Mouse (Mus musculus): ENCODE measurements around the gene Slc25a43.

Gene Slc25a43

DNA sequence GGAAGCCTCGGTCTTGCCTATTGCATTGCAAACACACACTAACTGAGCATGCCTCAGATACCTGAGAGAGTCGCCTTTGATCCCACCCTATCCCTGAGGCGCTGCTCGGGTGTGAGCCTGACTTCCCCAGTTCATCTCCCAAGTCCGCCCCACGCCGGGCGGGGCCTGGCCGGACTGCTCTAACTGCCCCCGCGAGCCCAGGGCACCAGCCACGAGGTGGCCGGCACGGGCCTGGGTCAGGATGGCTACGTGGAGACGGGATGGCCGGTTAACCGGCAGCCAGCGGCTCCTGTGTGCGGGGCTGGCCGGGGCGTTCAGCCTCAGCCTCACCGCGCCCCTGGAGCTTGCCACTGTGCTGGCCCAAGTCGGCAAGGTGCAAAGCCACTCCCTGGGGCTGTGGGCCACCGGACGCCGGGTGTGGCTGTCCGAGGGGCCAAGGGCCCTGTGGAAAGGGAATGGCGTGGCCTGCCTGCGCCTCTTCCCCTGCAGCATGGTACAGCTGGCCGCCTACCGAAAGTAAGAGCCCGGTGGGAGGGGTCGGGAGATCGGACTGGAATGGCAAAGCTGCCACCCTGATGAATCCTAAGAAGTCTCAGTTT is at the start of gene Slc25a43:
Gene Slc25a43, plus strand, starts transcription at position 157 of the 599 bp plus-strand sequence.
- DNase-seq, result peak; percentile 15 to 24

DNA sequence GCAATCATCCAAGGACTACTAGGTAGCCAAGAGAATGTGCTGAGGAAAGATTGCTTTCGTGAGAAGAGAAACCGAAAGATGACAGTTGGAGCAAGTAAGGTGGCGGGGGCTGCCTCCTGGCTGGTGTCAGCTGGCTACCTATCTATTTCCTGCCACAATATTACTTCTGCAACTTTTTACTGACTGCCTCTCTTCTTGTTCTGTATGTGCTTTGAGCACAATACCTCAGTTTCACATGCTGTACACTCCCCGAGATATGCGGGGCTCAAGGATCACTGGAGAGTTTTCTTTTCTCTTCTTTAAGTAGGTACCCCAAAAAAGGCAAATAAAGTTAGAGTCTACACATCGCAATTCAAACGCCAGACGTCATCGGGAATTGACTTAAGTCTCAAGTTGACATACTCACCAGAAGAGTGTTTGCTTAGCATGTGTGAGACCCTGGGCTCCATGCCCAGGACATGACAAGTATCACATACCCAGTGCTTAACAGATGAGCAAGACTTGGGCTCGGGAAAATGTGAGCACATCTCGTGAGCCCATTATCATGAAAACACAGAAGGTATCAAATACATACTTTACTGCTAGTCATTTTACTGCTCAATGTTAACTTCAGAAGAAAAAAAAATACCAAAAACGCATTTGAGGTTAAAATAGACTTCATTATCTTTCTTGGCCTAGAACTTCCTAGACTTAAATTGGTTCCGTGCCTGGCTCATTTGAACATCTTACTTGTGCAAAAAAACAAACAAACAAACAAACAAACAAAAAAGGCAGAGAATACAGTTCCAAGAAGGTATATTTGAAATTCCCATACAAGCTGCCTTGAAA is 3.1 kb upstream of the Slc25a43 start:
- DNase-seq, result no peak

DNA sequence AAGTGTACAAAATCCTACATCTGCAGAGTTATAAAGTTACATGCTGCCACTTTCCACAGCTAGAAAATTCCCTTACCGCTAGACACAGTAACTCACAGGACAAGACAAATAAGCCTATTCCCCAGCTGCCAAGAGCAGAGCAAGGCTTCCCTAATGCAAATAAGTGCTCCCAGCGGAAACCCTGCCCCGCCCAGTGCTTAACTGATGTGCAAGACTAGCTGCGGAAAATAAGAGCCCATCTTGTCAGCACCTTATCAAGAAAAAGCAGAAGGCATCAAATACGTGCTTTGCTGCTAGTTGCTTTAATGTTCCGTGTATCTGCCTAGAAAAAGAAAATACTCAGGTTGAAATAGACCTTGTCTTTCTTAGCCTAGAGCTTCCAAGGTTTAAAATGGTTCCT is 2.2 kb upstream of the Slc25a43 start:
- DNase-seq, result no peak

DNA sequence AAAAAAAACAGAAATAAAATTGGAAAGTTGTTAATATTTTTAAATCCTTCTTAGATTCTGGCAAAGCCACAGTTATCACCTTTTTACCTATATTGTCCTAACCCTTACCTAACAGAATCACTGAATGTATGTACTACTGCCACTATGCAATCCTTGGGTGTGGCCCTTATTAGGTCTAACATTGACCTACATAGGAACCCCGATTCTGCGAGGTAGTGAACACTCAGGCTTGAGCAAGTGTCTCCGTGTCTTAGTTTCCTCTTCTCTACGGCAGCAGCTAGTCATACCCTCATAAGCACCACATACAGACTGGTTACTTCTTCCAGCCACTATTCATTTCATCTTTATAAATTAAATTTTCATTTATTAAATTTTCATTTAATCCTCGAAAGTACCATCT is 715 bp upstream of the Slc25a43 start:
- no peak for DNase-seq

DNA sequence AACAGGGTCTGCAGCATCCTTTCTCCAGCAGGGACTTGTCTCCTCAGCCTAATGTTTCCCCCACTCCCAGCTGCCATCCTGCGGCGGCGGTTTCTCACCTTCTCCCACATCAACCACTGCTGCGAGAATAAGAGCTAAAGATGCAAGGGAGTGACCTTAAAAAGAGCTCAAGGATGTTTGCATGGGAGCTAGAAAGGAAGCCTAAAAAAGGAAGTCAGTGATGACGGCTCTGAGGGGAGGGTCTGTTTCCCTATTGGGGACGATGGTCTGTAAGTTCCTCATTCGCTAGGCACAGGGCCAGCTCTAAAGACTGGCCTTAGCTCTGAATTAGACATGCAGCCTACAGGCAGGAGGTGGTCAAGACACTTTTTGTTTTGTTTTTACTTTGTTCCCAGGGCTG is 1.3 kb downstream of the Slc25a43 start:
- DNase-seq, result no peak

DNA sequence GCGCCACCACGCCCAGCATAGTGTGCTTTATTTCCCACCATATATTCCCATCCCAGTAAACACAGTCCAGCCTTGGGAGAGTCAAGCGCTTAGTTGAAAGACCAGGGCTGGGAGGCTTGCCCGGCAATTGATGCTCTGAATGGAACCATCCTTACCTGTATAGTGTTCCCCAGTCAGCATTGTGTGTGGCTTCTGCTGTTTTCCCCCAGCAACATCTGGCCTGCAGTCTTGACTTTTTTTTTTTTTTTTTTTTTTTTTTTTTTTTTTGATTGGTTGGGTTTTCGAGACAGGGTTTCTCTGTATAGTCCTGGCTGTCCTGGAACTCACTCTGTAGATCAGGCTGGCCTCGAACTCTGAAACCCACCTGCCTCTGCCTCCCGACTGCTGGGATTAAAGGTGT is 1.9 kb downstream of the Slc25a43 start:
- DNase-seq, result no peak

DNA sequence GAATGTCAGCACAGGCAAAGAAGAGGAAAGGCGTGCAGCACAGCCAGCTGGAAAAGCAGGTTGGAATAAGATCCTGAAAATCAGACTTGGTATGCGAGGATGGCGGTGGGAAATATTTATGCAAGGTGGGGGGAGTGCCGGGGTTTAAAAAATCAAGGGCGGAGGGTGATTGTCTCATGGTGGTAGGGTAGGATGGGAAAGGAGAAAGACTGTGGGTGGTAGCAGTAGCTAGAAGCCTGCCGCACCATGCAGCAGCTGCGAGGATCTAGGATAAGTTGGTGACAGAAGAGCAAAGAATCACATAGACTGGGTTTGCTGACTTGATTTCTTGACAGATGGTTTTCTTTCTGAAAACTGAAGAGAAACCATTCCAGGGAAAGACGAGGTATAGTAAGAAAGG is 3.3 kb downstream of the Slc25a43 start:
- no peak for DNase-seq

DNA sequence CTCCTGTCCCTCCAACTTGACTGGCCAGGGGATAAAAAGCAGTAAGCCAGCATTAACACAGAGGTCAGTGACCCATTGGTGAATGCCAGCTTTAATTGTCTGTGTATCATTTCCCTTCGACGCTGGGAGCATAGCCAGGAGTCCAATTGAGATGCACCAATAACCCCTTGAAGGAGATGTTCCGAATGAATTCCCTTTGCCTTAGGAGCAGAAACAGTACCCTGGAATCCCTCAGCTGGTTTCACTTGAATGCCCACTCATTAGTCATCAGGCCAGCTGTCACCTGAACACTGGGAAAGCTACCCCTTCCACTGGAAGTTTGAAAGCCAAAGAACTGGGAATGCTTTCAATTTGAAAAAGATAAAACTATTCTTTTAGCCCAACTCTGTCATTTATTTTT is 5.1 kb downstream of the Slc25a43 start:
- no peak for DNase-seq

DNA sequence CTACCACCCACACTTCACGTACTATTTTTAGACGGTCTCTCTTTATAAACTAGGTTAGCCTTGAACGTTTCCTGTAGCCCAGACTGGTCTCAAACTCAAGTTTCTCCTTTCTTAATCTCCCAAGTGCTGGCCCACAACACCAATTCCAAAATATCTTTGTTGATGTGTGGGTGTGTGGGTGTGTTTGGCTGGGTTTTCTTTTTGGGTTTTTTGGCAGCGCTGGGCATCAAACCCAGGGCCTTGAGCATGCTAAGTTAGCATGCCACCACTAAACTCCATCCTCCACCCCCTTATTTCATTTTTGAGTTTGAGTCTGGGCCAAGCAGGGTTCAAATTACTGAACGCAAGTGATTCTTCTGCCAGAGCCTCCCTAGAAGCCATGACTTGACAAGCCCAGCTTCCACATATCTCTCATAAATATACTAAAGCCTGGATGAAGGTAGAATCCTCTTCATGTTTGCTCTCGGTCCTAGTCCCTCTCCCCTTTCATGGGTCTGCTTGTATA is 5.9 kb downstream of the Slc25a43 start:
- DNase-seq, result no peak

DNA sequence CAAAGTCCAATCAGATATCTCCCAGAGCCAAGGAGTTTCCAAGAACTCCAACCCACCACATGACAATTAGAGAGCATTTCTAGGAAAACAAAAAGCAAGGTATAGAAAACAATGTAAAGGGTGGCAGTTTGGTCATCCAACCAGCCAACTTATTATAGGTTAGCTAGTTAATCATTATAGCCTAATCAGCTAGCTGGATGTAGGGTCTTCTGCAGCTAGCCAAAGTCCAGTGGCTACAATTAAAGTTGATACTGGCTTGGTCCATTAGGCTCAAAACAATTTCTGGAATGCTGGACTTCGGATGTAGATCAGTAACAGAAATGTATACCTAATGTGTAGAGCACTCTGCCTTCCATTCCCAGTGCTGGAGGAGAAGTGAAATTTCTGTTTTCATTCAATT is 7.1 kb downstream of the Slc25a43 start:
- no peak for DNase-seq

DNA sequence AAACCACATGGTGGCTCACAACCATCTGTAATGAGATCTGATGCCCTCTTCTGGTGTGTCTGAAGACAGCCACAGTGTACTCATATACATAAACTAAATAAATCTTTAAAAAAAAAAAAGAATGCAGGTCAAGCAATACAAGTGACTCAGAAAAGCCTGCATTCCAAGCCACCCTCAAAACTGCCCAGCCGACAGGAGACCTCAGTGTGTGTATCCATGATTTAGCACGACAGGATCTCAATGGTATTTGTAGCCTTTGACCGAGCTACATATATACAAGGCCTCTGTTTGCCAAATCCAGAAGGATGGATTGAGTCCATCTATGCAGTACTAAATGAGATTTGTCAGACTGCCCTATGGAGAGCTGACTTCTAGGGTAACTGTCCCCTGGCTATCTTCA is 9.1 kb downstream of the Slc25a43 start:
- DNase-seq, result no peak

DNA sequence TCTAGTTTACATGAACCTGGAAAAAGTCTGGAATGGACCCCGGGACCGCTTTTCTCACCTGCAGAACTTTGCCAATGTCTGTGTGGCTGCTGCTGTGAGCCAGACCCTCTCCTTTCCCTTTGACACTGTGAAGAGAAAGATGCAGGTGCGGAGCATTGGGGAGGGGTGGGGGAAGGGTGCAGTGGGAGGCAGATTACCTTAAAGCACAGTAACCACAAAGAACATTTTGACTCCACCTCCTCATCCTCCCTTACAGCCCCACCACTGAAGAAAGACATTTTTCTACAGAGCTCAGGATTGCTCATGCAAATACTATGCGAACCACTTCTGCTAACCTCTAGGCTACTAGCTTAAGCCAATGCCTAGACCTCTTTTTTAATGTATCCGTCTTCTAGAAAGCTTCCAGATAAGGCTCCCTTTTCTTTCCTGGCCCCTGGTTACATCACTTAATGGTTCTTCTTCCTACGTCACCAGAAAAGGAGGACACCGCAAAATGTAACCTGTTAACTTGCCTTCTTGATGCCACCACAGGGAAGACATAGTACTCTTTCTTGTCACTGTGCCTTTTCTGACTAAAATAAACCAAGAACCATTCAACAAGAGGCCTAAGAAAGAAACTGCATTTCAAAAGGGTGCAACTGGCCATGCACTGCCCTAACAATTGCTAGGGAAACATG is 14.5 kb downstream of the Slc25a43 start:
- no peak for DNase-seq

DNA sequence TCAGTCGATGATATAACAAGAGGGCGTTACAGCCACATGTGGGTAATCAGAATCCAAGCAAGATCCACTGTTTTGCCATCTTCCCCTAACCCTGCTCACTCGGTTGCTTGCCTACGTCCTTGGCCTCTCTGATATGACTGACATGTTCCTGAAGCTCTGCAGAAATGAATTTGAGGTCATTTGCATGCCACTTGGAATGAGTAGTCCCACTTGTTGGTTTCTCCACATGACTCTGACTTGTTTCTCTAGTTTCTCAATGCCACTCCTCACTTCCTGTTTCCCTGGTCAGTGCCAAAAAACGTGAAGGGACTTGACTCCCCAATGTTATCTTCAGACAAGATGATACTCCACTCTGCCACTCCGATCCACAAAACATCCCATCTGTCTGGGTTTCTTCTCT is 15.1 kb downstream of the Slc25a43 start:
- no peak for DNase-seq

DNA sequence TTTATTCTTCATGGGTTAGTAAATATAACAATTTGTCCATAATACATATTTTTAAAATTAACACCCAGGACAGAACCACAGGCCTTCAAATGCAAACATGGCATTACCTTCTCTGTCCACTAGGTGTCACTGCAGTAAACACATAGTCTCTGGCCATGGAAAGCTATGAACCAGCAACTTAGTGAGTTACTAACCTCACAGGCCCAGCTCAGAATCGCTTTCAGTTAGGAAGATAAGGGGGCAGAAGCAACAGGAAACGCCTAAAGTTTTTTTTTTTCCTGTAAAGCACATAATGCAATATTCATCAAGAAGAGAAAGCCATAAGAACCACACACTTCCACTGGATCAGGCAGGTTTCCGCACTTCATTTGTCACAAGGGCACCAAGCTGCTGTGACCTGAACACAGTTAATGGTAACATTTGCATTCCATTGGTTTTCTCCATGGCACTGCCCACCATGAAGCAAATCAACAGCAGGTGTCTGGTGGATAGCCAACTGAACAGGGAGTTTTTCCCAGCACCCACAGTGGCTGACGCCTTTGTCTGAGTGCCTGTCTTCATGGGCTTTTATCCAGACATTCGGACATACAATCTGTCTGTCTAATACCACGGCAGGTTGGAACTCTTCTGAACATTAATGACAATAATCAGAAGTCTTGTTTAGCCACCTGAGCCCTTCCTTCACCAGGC is 17.6 kb downstream of the Slc25a43 start:
- peak; percentile 12 to 62 for DNase-seq

DNA sequence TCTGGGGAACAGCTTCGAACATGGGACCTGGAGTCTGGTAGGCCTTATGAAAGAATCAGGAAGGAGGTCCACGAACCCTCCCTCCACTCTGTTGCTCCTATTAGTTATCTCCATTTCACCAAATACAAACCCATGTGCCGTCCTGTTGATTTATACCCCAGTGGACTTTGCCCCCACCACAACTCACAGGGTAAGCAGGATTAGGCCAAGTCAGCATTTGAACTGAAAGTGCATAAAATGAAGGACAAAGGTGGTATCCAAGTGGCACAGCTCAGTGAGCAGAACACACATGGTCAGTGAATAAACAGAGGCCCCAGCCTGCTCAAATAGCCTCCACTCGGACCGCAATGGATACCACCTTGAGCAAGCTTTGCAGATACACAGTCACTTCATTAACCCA is 18.8 kb downstream of the Slc25a43 start:
- DNase-seq, result no peak

DNA sequence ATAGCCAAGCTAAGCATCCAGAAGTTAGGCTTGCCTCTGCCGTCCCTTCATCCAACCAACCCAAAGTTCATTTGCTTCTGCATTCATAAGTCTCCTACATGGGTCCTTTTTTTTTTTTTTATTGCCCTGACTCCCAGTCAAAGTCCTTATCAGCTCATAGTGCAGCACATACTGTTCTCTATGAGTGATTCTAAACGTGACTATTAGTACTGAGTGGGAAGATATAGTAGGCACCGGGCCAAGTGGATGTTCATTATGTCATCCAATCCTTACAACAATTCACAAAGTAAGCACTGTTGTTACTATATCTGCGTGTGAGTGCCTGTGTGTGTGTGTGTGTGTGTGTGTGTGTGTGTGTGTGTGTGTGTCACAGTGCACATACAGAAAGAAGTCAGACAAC is 19.4 kb downstream of the Slc25a43 start:
- no peak for DNase-seq

DNA sequence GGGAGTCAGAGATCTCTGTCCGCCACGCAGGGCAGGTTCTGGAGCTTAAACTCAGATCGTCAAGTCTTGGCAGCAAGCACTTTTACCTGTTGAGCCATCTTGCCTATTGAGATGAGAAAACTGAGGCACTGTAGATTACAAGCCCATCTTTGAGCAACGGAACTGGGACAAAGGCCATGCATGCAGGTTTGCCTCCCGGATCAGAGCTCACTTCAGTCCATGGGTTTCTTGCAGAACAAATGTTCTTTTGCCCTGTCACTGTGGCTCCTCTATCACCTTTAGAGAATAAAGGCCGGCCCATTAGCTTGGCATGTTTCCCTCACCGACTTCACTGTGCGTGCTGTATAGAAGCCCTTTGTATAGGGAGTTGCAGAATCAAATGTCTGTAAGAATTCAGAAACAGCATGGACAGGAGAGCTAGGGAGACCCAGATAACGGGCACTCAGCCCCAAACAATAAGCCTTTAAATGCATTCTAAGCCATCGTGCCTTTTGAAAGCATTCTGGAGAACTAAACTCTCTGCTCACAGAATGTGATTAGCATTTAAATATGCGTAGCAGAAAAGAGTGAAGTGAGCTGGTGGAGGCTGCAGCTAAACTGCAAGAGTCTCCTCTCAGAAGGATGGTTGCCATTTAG is 20.0 kb downstream of the Slc25a43 start:
- no peak for DNase-seq

DNA sequence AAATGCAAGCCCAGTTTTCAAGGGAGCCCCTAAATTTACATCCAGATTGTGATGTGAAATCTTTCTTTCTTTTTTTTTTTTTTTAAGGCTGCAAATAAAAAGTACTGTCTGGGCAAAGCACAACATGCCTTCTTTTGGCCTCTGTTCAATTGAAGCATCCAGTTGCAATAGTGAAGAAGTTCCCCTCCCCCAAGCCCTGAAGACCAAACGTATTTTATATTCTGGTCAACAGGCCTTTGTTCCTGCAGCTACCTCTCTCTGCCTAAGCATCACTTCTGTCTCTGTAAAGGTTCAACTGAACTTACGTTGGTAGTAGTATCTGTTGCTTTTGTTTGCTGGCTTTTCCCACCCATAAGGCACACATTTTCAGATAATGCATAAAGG is 20.5 kb downstream of the Slc25a43 start:
- no peak for DNase-seq

DNA sequence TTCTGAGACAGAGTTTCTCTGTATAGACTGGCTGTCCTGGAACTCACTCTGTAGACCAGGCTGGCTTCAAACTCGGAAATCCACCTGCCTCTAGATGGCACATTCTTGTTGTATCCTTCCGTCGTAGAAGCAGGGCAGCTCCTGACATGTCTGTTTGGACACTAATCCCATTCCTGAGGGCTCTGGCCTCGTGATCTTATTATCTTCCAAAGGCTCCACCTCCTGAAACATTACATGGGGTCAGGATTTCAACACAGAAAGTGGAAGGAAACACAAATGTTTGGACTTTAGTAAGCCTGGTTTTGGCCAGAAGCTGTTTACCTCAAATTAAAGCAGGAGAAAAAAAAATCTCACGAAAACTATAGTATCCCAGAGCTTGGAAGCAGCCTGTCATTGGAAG is 23.9 kb downstream of the Slc25a43 start:
- DNase-seq, result no peak

DNA sequence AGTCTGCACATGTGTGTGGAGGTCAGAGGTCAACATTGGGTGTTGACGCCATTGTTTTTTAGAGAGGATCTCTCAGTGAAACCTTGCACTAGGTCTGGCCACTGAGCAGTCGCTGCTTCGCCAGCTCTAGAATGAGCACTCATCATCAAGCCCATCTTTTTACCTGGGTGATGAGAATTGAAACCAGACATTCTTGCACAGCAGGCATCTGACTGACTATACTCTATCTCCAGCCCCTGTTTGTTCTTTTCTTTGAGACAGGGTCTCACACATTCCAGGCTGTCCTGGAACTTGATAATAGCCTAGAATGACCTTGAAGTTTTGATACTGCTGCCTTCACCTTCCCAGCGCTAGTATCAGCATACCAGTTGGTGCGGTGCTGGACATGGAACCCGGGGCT is 29.1 kb downstream of the Slc25a43 start:
- DNase-seq, result no peak

DNA sequence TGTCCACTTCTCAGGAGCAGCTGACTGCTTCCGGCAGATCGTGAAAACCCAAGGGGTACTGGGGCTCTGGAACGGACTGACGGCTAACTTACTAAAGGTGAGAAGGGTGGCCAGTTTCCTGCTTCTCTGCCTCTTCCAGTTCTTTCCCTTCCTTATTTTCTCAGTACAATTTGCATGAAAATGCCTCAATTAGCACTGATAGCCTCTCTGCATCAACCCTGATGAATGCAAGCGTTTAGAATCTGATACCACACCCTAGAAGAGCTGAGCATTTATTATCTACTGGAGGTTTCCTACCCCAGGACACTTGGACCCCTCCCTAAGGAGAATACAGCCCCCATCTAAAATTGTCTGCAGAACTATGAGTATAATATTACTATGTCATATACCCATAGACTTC is 32.1 kb downstream of the Slc25a43 start:
- DNase-seq, result no peak

DNA sequence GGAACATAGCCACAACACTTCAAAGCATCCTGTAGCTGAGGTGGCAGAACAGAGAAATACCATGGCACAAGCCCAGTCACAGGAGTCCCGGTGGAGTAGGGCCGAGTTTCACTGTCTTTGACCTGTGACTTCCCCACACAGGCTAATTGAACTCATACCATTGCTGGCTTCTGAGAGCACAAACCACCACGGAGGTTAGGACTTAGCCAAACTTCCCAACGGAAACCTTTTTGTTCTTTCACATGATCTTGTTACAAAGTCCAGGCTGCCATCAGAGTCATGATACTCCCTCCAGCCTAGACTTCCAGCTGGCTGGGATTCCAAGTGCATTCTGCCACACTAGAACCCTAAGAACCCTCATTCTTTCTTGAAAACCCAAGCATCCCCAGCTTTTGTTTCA is 34.2 kb downstream of the Slc25a43 start:
- no peak for DNase-seq

DNA sequence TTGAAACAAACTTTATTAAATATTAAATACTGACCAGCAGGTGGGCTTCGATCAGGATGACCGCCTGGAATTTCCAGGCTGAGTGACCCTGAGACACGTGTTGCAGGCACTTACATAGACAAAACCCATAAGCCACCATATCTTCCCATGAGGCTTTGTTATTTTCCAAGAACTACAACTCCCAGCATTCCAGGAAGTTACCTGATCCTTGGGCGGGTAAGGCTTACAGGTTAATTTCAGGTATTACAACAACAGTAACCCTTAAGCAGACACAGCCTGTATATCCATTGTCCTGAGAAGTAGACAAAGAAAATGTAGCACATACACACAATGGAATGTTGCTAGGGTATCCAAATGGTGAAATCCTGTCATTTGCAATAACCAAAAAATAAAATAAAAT is 45.9 kb downstream of the Slc25a43 start:
- DNase-seq, result no peak

Measured in cerebellum, postnatal 25 days (tissue).